Mouse (Mus musculus): ENCODE data around the gene Rap1gds1.

Gene Rap1gds1

GRCm38 (mm10) chr3:138941604-138942003 is 133.4 kb downstream of the Rap1gds1 start:
- DNase-seq: no peak

- no peak for DNase-seq
These were observed 137.8 kb downstream of the Rap1gds1 start for GRCm38 (mm10) chr3:138937241-138937640.

GRCm38 (mm10) chr3:138936780-138937179 is 138.2 kb downstream of the Rap1gds1 start:
- DNase-seq: no peak

- DNase-seq: no peak
These were observed 147.6 kb downstream of the Rap1gds1 start for GRCm38 (mm10) chr3:138927437-138927836.

GRCm38 (mm10) chr3:138926161-138926560 is 148.8 kb downstream of the Rap1gds1 start:
- DNase-seq: no peak

GRCm38 (mm10) chr3:138918241-138918640 is 156.8 kb downstream of the Rap1gds1 start:
- no peak for DNase-seq

- DNase-seq: no peak
These were observed 158.0 kb downstream of the Rap1gds1 start for GRCm38 (mm10) chr3:138917016-138917415.

- DNase-seq: no peak
These were observed 158.4 kb downstream of the Rap1gds1 start for GRCm38 (mm10) chr3:138916591-138916990.

- no peak for DNase-seq
These were observed 160.2 kb downstream of the Rap1gds1 start for GRCm38 (mm10) chr3:138914626-138915288.

- DNase-seq: no peak
These were observed 162.5 kb downstream of the Rap1gds1 start for GRCm38 (mm10) chr3:138912504-138912903.

GRCm38 (mm10) chr3:138909313-138909712 is 165.7 kb downstream of the Rap1gds1 start:
- DNase-seq: no peak

- DNase-seq: peak; percentile 77 to 84
These were observed 168.7 kb downstream of the Rap1gds1 start for GRCm38 (mm10) chr3:138906112-138906880.

GRCm38 (mm10) chr3:138905678-138906077 is 169.3 kb downstream of the Rap1gds1 start:
- DNase-seq: no peak

- no peak for DNase-seq
These were observed 174.3 kb downstream of the Rap1gds1 start for GRCm38 (mm10) chr3:138900571-138901141.

GRCm38 (mm10) chr3:138898055-138898454 is 176.9 kb downstream of the Rap1gds1 start:
- DNase-seq: no peak

- DNase-seq: peak in 1 of 2 experiments; percentile 19
These were observed 177.5 kb downstream of the Rap1gds1 start for GRCm38 (mm10) chr3:138897500-138897899.

GRCm38 (mm10) chr3:138893520-138893919 is 181.5 kb downstream of the Rap1gds1 start:
- DNase-seq: no peak

- no peak for DNase-seq
These were observed 185.2 kb downstream of the Rap1gds1 start for GRCm38 (mm10) chr3:138889769-138890295.

GRCm38 (mm10) chr3:138889214-138889613 is 185.8 kb downstream of the Rap1gds1 start:
- DNase-seq: peak in 1 of 2 experiments; percentile 50

GRCm38 (mm10) chr3:138886121-138886520 is 188.9 kb downstream of the Rap1gds1 start:
- no peak for DNase-seq

GRCm38 (mm10) chr3:138881725-138882347 is 193.2 kb downstream of the Rap1gds1 start:
- DNase-seq: no peak

- no peak for DNase-seq
These were observed 193.8 kb downstream of the Rap1gds1 start for GRCm38 (mm10) chr3:138880999-138881724.

Measured in cerebellum, postnatal 25 days (tissue).